Mouse (Mus musculus) midbrain, embryonic 10.5 days (tissue): ENCODE results near the gene Tas2r134. TPM values are rescaled to one million over a fixed set of nuclear protein-coding genes. Genes with fewer than 3 reads are reported as not detected.

Source experiments
- DNase-seq: peaks from one replicate; pipeline ENCODE4 v3.0.0-alpha.2; 2017; ENCODE audit warnings: low spot score
- H3K27ac ChIP-seq: fragments of 300-500 bp; sonication (generic); replicated peaks from 2 replicates; pipeline ENCODE4 v1.5.1; 2016; ENCODE audit warnings: mild to moderate bottlenecking
- H3K27me3 ChIP-seq: fragments of 300-500 bp; sonication (generic); 2 replicates; pipeline ENCODE4 v1.6.1; 2016; ENCODE audit warnings: low read depth, mild to moderate bottlenecking; ENCODE audit not compliant: poor library complexity, severe bottlenecking
- H3K36me3 ChIP-seq: fragments of 300-500 bp; sonication (generic); 2 replicates; pipeline ENCODE4 v1.6.1; 2016; ENCODE audit warnings: mild to moderate bottlenecking, moderate library complexity
- H3K4me1 ChIP-seq: fragments of 300-500 bp; sonication (generic); 2 replicates; pipeline ENCODE4 v1.6.1; 2016
- H3K4me3 ChIP-seq: fragments of 300-500 bp; sonication (generic); 2 replicates; pipeline ENCODE4 v1.5.1; 2016; ENCODE audit warnings: mild to moderate bottlenecking, moderate library complexity
- H3K9me3 ChIP-seq: fragments of 300-500 bp; sonication (generic); replicated peaks from 2 replicates; pipeline ENCODE4 v1.6.1; 2016; ENCODE audit warnings: mild to moderate bottlenecking
- WGBS: fragments of 180-500 bp; shearing (Covaris S2); methylation state at CpG from one replicate; pipeline ENCODE4 v1.1.7; 2016; 5-methylcytosine and 5-hydroxymethylcytosine counted together
- polyA plus RNA-seq: library from polyadenylated mRNA; unstranded; fragments of >200 nt; fragmentation: Nextera tagmentation; extraction: Ambion mirVana; gene quantifications from 2 replicates; pipeline ENCODE4 v1.2.1, GENCODE M21; 2016

Gene Tas2r134
- polyA plus RNA-seq, 1 experiment from 2014 or later = not detected

DNA sequence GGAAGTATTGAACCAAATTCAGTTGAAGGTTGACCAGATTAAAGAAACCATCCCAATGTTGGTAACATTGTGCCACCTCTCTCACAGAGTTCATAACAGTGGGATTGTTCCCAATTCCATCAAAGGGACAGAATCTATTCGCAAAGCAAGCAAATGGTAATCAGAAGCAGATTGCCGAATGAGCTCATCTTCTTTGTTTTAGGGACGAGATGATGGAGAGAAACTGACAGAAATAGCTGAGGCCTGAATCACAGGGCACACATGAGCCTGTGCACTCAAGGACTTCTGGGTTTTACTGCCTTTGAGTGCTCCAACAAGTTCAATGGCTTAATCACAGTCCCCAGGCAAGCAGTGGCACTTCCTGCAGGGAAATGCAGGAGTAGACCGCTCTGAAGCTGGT, 13.6 kb upstream of the Tas2r134 start:
- DNase-seq = no peak
- H3K4me3 ChIP-seq = no peak overlapping the region
- no peaks in the 10 kb centered on the region for H3K9me3 ChIP-seq
- peaks cover 20% of the 10 kb centered on the region for H3K4me1 ChIP-seq
- no peak overlapping the region for H3K27ac ChIP-seq
- 85% methylated on average over 4 of the region's 4 CpGs for WGBS
- H3K27me3 ChIP-seq = no peaks in the 10 kb centered on the region
- H3K36me3 ChIP-seq = no peaks in the 10 kb centered on the region

DNA sequence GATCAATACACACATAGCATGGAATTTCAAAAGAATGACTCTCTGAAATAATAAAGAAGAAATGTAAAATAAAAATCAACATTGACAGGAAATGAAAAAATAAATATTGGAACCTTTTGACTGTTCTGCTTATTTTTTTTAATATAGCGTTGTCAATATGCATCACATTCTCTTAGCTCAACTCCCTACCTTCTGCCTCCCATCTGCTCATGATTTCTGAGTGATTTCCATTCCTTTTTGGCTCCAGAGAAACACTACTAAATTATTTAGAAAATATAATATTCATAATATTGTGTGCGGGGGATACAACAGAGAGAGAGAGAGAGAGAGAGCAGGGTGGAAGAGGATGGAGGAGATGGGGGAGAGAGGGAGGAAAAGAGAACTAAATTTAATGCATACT, 5.4 kb upstream of the Tas2r134 start:
- no peaks in the 10 kb centered on the region for H3K9me3 ChIP-seq
- H3K4me3 ChIP-seq = no peak overlapping the region
- WGBS = 89% methylated on average over 2 of the region's 2 CpGs
- no peaks in the 10 kb centered on the region for H3K27me3 ChIP-seq
- no peaks in the 10 kb centered on the region for H3K4me1 ChIP-seq
- H3K36me3 ChIP-seq = no peaks in the 10 kb centered on the region
- no peak for DNase-seq
- no peak overlapping the region for H3K27ac ChIP-seq

DNA sequence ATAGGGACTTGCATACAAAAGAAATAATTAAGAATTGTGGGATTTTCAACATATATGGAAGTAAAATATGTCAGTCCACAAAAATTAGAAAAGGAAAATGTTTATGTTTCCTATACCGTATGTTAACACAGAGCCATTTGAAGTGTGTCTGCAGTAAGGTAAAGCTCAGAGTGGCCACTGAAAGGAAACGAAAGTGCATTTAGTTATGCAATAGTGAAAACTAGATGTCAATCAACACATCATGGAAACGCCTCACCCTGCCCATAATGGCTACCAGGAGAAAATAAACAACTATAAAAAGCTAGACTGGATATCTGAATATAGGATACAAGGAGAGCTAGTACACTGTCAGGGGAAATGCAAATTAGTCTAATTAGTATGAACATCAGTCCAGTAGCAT, 1.3 kb upstream of the Tas2r134 start:
- peaks cover 6% of the 10 kb centered on the region for H3K4me1 ChIP-seq
- H3K9me3 ChIP-seq = no peaks in the 10 kb centered on the region
- H3K36me3 ChIP-seq = no peaks in the 10 kb centered on the region
- no peak overlapping the region for H3K4me3 ChIP-seq
- H3K27ac ChIP-seq = no peak overlapping the region
- no peak for DNase-seq
- WGBS = 87% methylated on average over 3 of the region's 3 CpGs
- H3K27me3 ChIP-seq = no peaks in the 10 kb centered on the region

DNA sequence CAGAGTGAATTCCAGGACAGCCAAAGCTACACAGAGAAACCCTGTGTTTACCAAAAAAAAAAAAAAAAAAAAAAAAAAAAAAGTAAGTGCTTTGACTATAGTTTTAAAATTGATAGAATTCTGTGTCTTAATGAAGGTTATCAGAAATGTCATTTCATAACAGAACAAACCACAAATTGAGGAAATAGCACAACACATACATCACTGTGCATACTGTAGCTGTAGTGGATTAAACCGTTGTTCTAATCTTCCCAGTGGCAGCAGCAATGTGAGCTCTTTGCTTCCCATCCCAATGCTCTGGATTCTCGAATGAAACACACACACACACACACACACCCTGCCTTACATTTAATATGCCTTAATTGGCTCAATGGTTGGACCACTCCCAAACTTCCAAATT, 4.1 kb downstream of the Tas2r134 start:
- WGBS = 79% methylated on average over 2 of the region's 2 CpGs
- Histone ChIP-seq H3K27me3 (no peaks in the 10 kb centered on the region), H3K27ac (no peak overlapping the region), H3K4me1 (peaks cover 10% of the 10 kb centered on the region), H3K36me3 (no peaks in the 10 kb centered on the region), H3K9me3 (no peaks in the 10 kb centered on the region), H3K4me3 (no peak overlapping the region)
- no peak for DNase-seq

DNA sequence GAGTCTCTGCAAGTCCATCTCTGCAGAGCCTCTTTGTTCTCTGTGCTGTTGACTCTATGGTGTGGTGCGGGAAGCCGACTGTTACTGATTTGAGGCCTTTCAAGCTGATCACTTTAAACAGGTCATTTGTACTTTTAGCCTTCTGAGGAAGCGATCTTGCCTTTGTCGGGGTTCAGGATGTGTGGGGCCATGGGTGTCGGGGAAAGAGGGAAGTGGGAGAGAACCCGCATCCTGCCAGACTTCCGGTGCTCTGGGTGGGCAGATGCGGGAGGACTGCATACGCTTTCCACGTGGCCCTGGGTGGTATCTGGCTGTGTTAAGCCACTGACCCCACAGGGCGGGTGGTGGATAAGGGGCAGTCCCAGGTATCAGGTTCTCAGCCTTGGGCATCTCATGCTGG, 10.4 kb downstream of the Tas2r134 start:
- no peaks in the 10 kb centered on the region for H3K9me3 ChIP-seq
- no peaks in the 10 kb centered on the region for H3K27me3 ChIP-seq
- H3K4me3 ChIP-seq = no peak overlapping the region
- no peaks in the 10 kb centered on the region for H3K36me3 ChIP-seq
- H3K27ac ChIP-seq = no peak overlapping the region
- 0 out of 2 replicates have a peak, but pooled peaks cover 5% of the 10 kb centered on the region for H3K4me1 ChIP-seq
- 88% methylated on average over 11 of the region's 11 CpGs for WGBS
- no peak for DNase-seq

DNA sequence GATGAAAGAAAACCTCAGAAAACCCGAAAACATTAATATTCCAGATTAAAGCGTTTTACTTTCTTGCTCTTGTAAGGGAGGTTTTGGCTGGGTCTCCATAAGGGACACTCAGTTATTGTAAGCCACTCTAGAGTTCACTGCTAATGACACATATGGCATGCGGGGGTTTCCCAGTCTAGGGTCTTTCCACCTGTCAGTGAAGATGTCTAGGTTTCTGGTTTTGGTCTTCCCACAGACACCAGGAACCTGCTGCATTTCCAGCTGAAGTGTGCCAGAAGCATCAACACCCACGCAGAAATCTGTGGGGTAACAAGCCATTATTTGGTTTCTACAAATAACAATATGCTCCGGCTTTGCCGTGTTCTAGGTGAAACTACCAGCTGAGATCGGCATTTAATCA, 14.3 kb downstream of the Tas2r134 start:
- no peaks in the 10 kb centered on the region for H3K36me3 ChIP-seq

DNA sequence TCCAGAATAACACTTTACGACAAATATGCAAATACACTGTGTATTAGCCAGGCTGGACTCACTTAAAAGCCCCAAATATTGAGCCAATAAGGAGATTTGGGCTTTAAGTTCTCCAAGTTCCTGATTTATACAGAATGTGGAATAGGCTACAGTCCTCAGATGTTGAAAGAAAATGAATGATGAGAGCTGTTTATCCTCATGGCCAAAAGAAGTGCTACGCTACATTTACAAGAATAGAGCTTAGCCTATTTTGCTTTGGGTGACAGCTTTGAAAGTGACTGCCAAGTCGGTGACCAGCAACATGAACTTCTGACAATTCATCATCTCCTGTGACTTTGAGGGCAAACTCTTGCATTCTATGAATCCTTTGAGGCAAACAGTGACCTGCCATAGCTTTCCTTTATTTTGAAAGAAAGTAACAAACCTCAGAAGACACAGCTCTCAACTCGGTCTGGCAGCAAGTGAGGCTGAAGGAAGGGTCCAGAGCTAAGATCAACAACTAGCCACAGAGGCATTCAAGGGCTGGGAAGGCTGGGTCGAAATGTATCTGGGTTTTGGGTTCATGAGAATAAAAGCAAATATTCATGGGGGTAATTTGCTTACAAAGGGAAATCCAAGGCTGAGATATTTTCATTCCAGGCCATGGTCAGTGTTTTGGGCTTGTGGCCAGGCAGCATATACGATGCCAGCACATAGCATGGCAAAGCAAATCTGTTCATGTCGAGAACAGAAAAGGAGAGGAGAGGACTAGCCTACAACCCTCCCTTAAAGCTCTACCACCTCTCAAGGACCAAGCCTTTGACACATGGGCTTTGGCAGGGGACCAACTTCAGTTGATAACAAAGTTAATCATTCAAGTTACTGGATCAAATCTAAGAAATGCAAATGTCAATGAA, 16.2 kb downstream of the Tas2r134 start:
- Histone ChIP-seq H3K9me3 (no peaks in the 10 kb centered on the region), H3K27ac (no peak overlapping the region), H3K36me3 (no peaks in the 10 kb centered on the region), H3K27me3 (no peaks in the 10 kb centered on the region), H3K4me3 (no peak overlapping the region), H3K4me1 (no peaks in the 10 kb centered on the region)
- WGBS = 87% methylated on average over 7 of the region's 7 CpGs
- no peak for DNase-seq

More for the DNA sequence above, 14.3 kb downstream of the Tas2r134 start:
- H3K4me3 ChIP-seq = no peak overlapping the region
- H3K4me1 ChIP-seq = 0 out of 2 replicates have a peak, but pooled peaks cover 2% of the 10 kb centered on the region
- 91% methylated on average over 7 of the region's 7 CpGs for WGBS
- H3K9me3 ChIP-seq = no peaks in the 10 kb centered on the region
- no peaks in the 10 kb centered on the region for H3K27me3 ChIP-seq
- DNase-seq = no peak
- no peak overlapping the region for H3K27ac ChIP-seq

DNA sequence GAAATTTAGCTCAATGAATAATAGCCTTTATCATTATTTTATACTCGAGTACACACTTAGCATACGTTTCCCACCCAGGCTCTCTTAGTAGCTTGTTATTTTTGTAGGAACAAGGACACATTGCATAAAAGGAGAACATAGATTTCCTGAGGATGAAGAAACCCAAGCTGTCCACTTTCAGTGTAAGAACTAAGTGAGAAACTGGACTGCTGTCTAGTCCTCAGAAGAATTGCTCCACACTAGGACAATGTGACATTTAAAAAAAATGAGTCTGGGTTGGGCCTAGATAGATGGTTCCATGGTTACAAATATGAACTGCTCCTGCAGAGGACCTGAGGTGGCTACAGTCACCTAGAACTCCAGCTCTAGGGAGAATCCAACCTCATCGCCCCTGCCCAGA, 20.7 kb downstream of the Tas2r134 start:
- peaks cover 17% of the 10 kb centered on the region for H3K4me1 ChIP-seq
- no peaks in the 10 kb centered on the region for H3K27me3 ChIP-seq
- no peaks in the 10 kb centered on the region for H3K9me3 ChIP-seq
- H3K4me3 ChIP-seq = no peak overlapping the region
- DNase-seq = no peak
- no peaks in the 10 kb centered on the region for H3K36me3 ChIP-seq
- H3K27ac ChIP-seq = no peak overlapping the region
- 88% methylated on average over 3 of the region's 3 CpGs for WGBS

DNA sequence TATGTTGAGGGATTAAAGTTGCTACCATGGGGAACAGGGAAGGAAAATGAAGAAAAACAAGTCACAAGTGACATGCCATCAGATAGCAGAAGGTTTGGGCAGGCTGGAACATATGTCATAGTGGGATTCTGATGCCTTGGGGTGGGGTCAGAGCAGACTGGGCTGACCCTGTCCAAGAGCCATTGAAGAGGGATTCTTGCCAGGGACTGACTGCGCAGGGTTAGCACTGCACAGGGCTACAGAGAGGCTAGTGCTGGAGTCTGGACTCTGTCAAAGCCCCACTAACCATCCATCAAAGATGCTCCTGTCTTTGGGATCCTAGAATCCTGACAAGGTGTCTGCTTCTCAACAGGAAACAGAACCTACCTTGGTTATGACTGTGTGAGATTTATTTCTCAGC, 22.6 kb downstream of the Tas2r134 start:
- DNase-seq = no peak
- Histone ChIP-seq H3K4me1 (peaks cover 17% of the 10 kb centered on the region), H3K36me3 (no peaks in the 10 kb centered on the region), H3K4me3 (no peak overlapping the region), H3K27me3 (no peaks in the 10 kb centered on the region), H3K9me3 (no peaks in the 10 kb centered on the region), H3K27ac (0 out of 2 replicates have a peak overlapping the region, but pooled peaks have one; percentile 23)
- 63% methylated on average over 1 of the region's 1 CpGs for WGBS

DNA sequence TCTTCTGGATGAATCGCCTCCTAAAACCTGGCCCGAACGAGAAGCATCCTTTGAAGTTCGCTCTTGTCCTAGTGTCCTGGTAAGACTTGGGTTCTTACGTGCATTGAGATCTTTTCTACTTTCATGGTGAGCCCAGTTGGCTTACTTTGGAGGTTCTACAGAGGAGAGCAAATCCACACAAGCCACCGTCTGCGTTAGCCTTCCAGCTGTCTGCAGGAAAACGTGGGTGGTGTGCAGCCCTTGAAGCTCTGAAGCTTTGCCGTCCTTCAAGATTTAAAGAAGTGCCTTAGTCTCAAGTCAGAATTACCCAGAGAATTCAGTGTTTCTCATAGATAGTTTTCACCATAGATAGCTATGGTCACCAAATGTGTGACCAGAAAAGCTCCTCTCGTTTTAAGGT, 24.8 kb downstream of the Tas2r134 start:
- no peaks in the 10 kb centered on the region for H3K36me3 ChIP-seq
- no peaks in the 10 kb centered on the region for H3K27me3 ChIP-seq
- no peak for DNase-seq
- WGBS = 94% methylated on average over 10 of the region's 10 CpGs
- H3K4me3 ChIP-seq = no peak overlapping the region
- no peak overlapping the region for H3K27ac ChIP-seq
- H3K9me3 ChIP-seq = no peaks in the 10 kb centered on the region
- H3K4me1 ChIP-seq = peaks cover 17% of the 10 kb centered on the region

DNA sequence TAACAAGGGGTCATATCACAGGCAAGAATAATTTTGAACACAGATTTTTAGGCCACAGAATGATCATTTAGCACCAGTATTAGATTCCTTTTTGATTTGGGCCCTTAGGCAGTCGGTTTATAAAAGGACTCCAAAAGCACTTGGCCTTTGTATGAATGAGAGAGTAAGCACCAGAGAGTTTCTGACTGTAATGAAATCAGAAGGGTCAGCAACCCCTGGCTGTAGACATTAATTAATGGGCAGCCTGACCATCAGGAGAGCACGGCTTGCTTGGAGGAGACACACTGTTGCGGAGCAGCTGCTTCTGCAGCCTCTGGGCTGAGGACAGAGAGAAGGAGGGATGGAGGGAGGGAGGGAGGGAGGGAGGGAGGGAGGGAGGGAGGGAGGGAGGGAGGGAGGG, 30.4 kb downstream of the Tas2r134 start:
- Histone ChIP-seq H3K9me3 (no peaks in the 10 kb centered on the region), H3K4me3 (no peak overlapping the region), H3K4me1 (peaks cover 8% of the 10 kb centered on the region), H3K27me3 (no peaks in the 10 kb centered on the region), H3K27ac (peak overlapping the region; percentile 49; the same call in 1 of the 2 replicates), H3K36me3 (no peaks in the 10 kb centered on the region)
- DNase-seq = no peak
- 66% methylated on average over 3 of the region's 3 CpGs for WGBS

DNA sequence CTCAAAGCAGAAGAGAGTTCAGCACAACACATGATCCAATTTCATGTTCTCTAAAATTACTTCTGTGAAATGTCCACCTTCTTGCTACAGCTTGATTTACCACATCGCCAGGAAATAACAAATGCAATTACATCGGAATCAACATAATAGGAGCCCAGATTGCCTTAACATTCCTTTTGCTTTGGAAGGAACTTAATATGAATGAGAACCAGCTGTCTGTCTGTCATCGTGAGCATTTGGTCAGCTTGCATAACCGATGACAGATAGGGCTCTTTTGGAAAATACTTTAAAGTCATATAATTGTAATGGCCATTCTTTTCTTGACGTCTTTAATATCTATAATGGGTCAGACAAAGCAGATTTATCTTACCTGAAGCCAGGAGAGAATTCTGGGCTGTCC, 31.0 kb downstream of the Tas2r134 start:
- DNase-seq = no peak
- WGBS = 92% methylated on average over 5 of the region's 5 CpGs
- Histone ChIP-seq H3K27me3 (no peaks in the 10 kb centered on the region), H3K27ac (peak overlapping the region; percentile 49; the same call in 1 of the 2 replicates), H3K36me3 (no peaks in the 10 kb centered on the region), H3K9me3 (no peaks in the 10 kb centered on the region), H3K4me1 (peaks cover 8% of the 10 kb centered on the region), H3K4me3 (no peak overlapping the region)

DNA sequence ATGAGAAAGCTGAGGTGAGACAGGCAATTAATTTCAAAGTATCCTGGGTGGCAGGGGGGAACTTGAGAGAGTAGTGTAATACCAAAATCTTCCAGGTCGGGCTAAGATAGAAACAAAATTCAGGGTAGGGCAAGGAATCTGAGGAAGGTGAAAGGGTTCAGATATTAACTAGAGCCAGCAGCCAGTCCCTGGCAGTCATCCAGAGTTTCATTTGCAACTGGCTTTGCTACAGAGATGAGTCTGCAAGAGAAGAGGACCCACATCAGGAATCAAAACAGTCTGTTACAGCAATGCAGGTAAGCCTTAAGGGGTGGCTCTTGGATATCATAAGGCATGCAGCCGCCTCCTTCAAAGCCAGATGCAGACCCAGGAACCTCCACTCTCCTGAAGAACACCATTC, 47.0 kb downstream of the Tas2r134 start:
- WGBS = 90% methylated on average over 2 of the region's 2 CpGs
- H3K4me1 ChIP-seq = no peaks in the 10 kb centered on the region
- H3K9me3 ChIP-seq = no peaks in the 10 kb centered on the region
- no peak for DNase-seq
- H3K27ac ChIP-seq = no peak overlapping the region
- no peaks in the 10 kb centered on the region for H3K27me3 ChIP-seq
- no peak overlapping the region for H3K4me3 ChIP-seq
- no peaks in the 10 kb centered on the region for H3K36me3 ChIP-seq
